Mouse (Mus musculus) CH12.LX (cell line): Measurements from ENCODE around the gene Nfkbia. TPM values are rescaled to one million over a fixed set of nuclear protein-coding genes. Genes with fewer than 3 reads are reported as not detected.

ENCODE experiments used
- DNase-seq: peaks from one replicate; pipeline ENCODE4 v3.0.0-alpha.2; 2013; ENCODE audit errors: extremely low read depth
- H3K27ac ChIP-seq: 2 replicates; pipeline ENCODE4 v1.5.1; 2012; ENCODE audit warnings: low read depth, mild to moderate bottlenecking, control low read depth, moderate library complexity; ENCODE audit not compliant: insufficient read depth
- H3K27me3 ChIP-seq: replicated peaks from 2 replicates; pipeline ENCODE3; 2012; ENCODE audit warnings: inconsistent platforms
- H3K36me3 ChIP-seq, 2 experiments: replicated peaks in 1 of 2; 2 replicates each; pipeline versions ENCODE3 to v1.6.1; 2012; ENCODE audit warnings: inconsistent platforms in 1 of 2, low read length in 1 of 2, mild to moderate bottlenecking in 1 of 2, mixed read lengths in 1 of 2, moderate library complexity in 1 of 2; ENCODE audit not compliant: control insufficient read depth in 1 of 2, insufficient read depth in 1 of 2
- H3K4me1 ChIP-seq, 2 experiments: 2 replicates each; pipeline ENCODE4 v1.6.1; 2012; ENCODE audit warnings: inconsistent platforms in 1 of 2, moderate library complexity in 1 of 2; ENCODE audit not compliant: insufficient read depth in 2 of 2, control insufficient read depth in 1 of 2
- H3K4me2 ChIP-seq: 2 replicates; pipeline ENCODE4 v1.6.1; 2012; ENCODE audit warnings: low read depth, mild to moderate bottlenecking, control low read depth; ENCODE audit not compliant: poor library complexity, insufficient read depth, severe bottlenecking
- H3K4me3 ChIP-seq, 3 experiments: fragments of 150-350 bp in 1 of 3; sonication (generic) in 1 of 3; replicated peaks in 1 of 3; 2 replicates each; pipeline versions ENCODE3 to v1.5.1; 2011 to 2012; ENCODE audit warnings: low read depth in 2 of 3, low read length in 2 of 3, mild to moderate bottlenecking in 2 of 3, moderate library complexity in 2 of 3, control low read depth in 1 of 3, improper control_type of control experiment in 1 of 3, inconsistent platforms in 1 of 3, mixed read lengths in 1 of 3; ENCODE audit not compliant: poor library complexity in 1 of 3
- H3K79me2 ChIP-seq: replicated peaks from 2 replicates; pipeline ENCODE4 v1.6.1; 2012; ENCODE audit warnings: mild to moderate bottlenecking, moderate library complexity; ENCODE audit not compliant: control insufficient read depth, poor library complexity, insufficient read depth, severe bottlenecking; ENCODE audit errors: extremely low read depth
- H3K9ac ChIP-seq: 2 replicates; pipeline ENCODE4 v1.6.1; 2012; ENCODE audit warnings: low read depth, mild to moderate bottlenecking, control low read depth, moderate library complexity; ENCODE audit not compliant: insufficient read depth
- H3K9me3 ChIP-seq: replicated peaks from 2 replicates; pipeline ENCODE3; 2012; ENCODE audit warnings: low read length, inconsistent platforms, mixed read lengths
- BHLHE40 ChIP-seq: IDR thresholded peaks from 2 replicates; pipeline ENCODE4 v1.6.1; 2011; ENCODE audit warnings: mild to moderate bottlenecking, low read depth, low read length, improper control_type of control experiment
- CHD1 ChIP-seq: IDR thresholded peaks from 2 replicates; pipeline ENCODE4 v1.6.1; 2012; ENCODE audit warnings: low read depth, low read length, improper control_type of control experiment, inconsistent platforms
- CHD2 ChIP-seq: IDR thresholded peaks from 2 replicates; pipeline ENCODE4 v1.6.1; 2011; ENCODE audit warnings: low read length, improper control_type of control experiment
- CTCF ChIP-seq, 2 experiments: IDR thresholded peaks in 1 of 2; conservative IDR thresholded peaks in 1 of 2; 2 replicates each; pipeline ENCODE4 v1.5.1; 2011 to 2012; ENCODE audit warnings: low read depth in 2 of 2, low read length in 2 of 2, improper control_type of control experiment in 1 of 2, inconsistent platforms in 1 of 2, mild to moderate bottlenecking in 1 of 2, moderate library complexity in 1 of 2
- E2F4 ChIP-seq: IDR thresholded peaks from 2 replicates; pipeline ENCODE4 v1.6.1; 2011; ENCODE audit warnings: low read depth, low read length, improper control_type of control experiment; ENCODE audit not compliant: insufficient replicate concordance
- EP300 ChIP-seq: IDR thresholded peaks from 2 replicates; pipeline ENCODE4 v1.6.1; 2011; ENCODE audit warnings: low read length, improper control_type of control experiment
- ETS1 ChIP-seq: conservative IDR thresholded peaks from 2 replicates; pipeline ENCODE4 v1.6.1; 2012; ENCODE audit warnings: low read depth, mild to moderate bottlenecking, inconsistent platforms, low read length, improper control_type of control experiment, moderate library complexity
- HCFC1 ChIP-seq: IDR thresholded peaks from 2 replicates; pipeline ENCODE4 v1.6.1; 2012; ENCODE audit warnings: low read depth, mild to moderate bottlenecking, inconsistent platforms, low read length, improper control_type of control experiment
- IRF4 ChIP-seq: IDR thresholded peaks from 2 replicates; pipeline ENCODE4 v1.6.1; 2014; ENCODE audit warnings: low read depth, mild to moderate bottlenecking, inconsistent platforms, low read length, improper control_type of control experiment
- JUND ChIP-seq: conservative IDR thresholded peaks from 2 replicates; pipeline ENCODE4 v1.6.1; 2011; ENCODE audit warnings: low read depth, low read length, improper control_type of control experiment
- KAT2A ChIP-seq: IDR thresholded peaks from 2 replicates; pipeline ENCODE4 v1.6.1; 2012; ENCODE audit warnings: low read length, improper control_type of control experiment, inconsistent platforms; ENCODE audit not compliant: insufficient replicate concordance
- MAFK ChIP-seq: IDR thresholded peaks from 2 replicates; pipeline ENCODE4 v1.6.1; 2011; ENCODE audit warnings: low read length, improper control_type of control experiment; ENCODE audit not compliant: insufficient replicate concordance
- MAZ ChIP-seq: IDR thresholded peaks from 2 replicates; pipeline ENCODE4 v1.6.1; 2012; ENCODE audit warnings: low read depth, mild to moderate bottlenecking, inconsistent platforms, low read length, improper control_type of control experiment, moderate library complexity
- MEF2A ChIP-seq: IDR thresholded peaks from 2 replicates; pipeline ENCODE4 v1.6.1; 2014; ENCODE audit warnings: low read depth, mild to moderate bottlenecking, inconsistent platforms, low read length, improper control_type of control experiment, borderline replicate concordance
- MXI1 ChIP-seq: IDR thresholded peaks from 2 replicates; pipeline ENCODE4 v1.6.1; 2011; ENCODE audit warnings: mild to moderate bottlenecking, low read depth, low read length, improper control_type of control experiment
- MYC ChIP-seq: IDR thresholded peaks from 2 replicates; pipeline ENCODE4 v1.6.1; 2011; ENCODE audit warnings: low read depth, mild to moderate bottlenecking, improper control_type of control experiment, low read length
- NELFE ChIP-seq: IDR thresholded peaks from 2 replicates; pipeline ENCODE4 v1.6.1; 2011; ENCODE audit warnings: low read depth, low read length, improper control_type of control experiment
- NRF1 ChIP-seq: IDR thresholded peaks from 2 replicates; pipeline ENCODE4 v1.6.1; 2014; ENCODE audit warnings: low read depth, mild to moderate bottlenecking, inconsistent platforms, low read length, improper control_type of control experiment, moderate library complexity
- PAX5 ChIP-seq: IDR thresholded peaks from 2 replicates; pipeline ENCODE4 v1.6.1; 2012; ENCODE audit warnings: low read length, inconsistent platforms, mixed read lengths
- RAD21 ChIP-seq: IDR thresholded peaks from 2 replicates; pipeline ENCODE4 v1.6.1; 2011; ENCODE audit warnings: low read depth, mild to moderate bottlenecking, low read length, improper control_type of control experiment, moderate library complexity
- RCOR1 ChIP-seq: conservative IDR thresholded peaks from 2 replicates; pipeline ENCODE4 v1.6.1; 2012; ENCODE audit warnings: low read depth, mild to moderate bottlenecking, inconsistent platforms, low read length, improper control_type of control experiment
- SIN3A ChIP-seq: IDR thresholded peaks from 2 replicates; pipeline ENCODE4 v1.6.1; 2012; ENCODE audit warnings: low read length, improper control_type of control experiment, inconsistent platforms
- TBP ChIP-seq: conservative IDR thresholded peaks from 2 replicates; pipeline ENCODE4 v1.6.1; 2011; ENCODE audit warnings: low read depth, low read length, improper control_type of control experiment
- TCF12 ChIP-seq: IDR thresholded peaks from 2 replicates; pipeline ENCODE4 v1.6.1; 2014; ENCODE audit warnings: low read depth, mild to moderate bottlenecking, inconsistent platforms, low read length, improper control_type of control experiment
- USF1 ChIP-seq: IDR thresholded peaks from 2 replicates; pipeline ENCODE4 v1.6.1; 2014; ENCODE audit warnings: low read depth, mild to moderate bottlenecking, inconsistent platforms, low read length, improper control_type of control experiment
- ZKSCAN1 ChIP-seq: IDR thresholded peaks from 2 replicates; pipeline ENCODE4 v1.6.1; 2012; ENCODE audit warnings: low read depth, inconsistent platforms, low read length, improper control_type of control experiment, borderline replicate concordance
- ZMIZ1 ChIP-seq: IDR thresholded peaks from 2 replicates; pipeline ENCODE4 v1.6.1; 2012; ENCODE audit warnings: low read depth, mild to moderate bottlenecking, inconsistent platforms, low read length, improper control_type of control experiment
- ZNF384 ChIP-seq: IDR thresholded peaks from 2 replicates; pipeline ENCODE4 v1.6.1; 2012; ENCODE audit warnings: low read depth, low read length, improper control_type of control experiment, inconsistent platforms
- dilution Hi-C: fragments of 300-500 bp; cut with MboI; formaldehyde crosslinking; loops from 2 replicates; pipeline ENCODE4 v1.14.3; 2020; ENCODE audit warnings: low sequenced_read_pairs; ENCODE audit not compliant: extremely low pct_unique_long_range_greater_than_20kb, extremely low pct_ligation_motif_present
- in situ Hi-C: fragments of 300-500 bp; cut with MboI; formaldehyde crosslinking; loops from 3 replicates; pipeline ENCODE4 v1.14.3; 2019; ENCODE audit warnings: low sequenced_read_pairs, low pct_ligation_motif_present, low pct_unique_long_range_greater_than_20kb, mixed read lengths
- polyA plus RNA-seq: library from polyadenylated mRNA; unstranded; fragments of >175 nt; gene quantifications from 2 replicates; pipeline ENCODE4 v1.2.1, GENCODE M21; 2012; ENCODE audit warnings: low read depth; ENCODE audit not compliant: insufficient read length
- total RNA-seq, 2 experiments: library from RNA; depleted of rRNA; stranded (reverse); fragments of 300-350 nt in 1 of 2; fragments of >200 nt in 1 of 2; gene quantifications; 2 replicates each; pipeline ENCODE4 v1.2.3; 2012 to 2014

The Nfkbia gene
- total and polyA plus RNA-seq, 3 experiments, result 143 to 702 (median 178) TPM

DNA sequence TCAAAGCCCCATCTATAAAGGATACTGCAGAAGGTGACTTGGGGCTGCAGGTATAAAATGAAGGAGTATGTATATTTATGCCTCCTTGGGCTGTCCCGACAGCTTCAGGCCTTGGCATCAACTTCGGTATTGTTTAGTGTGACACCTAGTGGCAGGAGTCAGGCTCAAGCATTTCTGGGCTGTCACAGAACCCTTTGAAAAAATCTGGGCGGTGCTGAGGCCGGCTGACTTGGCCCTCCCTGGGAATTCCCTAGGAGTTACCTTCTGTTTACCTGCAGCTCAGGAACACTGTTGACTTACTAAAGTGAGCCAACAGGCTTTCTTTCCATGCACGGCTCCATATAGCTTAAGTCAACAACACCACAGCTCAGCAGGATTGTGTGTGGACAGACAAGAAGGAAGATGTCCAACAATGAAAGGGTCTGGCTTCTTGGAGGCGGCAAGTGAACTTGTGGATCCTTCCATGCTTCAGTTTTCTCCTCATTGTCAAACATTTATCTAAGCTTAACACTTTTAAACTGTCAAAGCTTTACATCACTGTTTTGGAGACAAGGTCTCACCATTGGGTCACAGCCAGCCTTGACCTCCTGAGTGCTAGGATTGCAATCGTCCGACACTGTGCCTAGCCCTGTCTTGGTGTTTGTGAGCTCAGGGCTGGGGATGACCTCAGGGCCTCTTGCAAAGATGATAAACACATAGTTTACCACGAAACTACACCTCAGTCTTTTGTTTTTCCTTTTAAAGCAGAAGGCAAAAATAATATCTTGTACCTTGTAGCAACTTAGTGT, 2.9 kb upstream of the Nfkbia start (continued):
- no peak for TF ChIP-seq USF1
- peak; percentile 44; the same call in 1 of the 2 replicates for TF ChIP-seq MEF2A
- TF ChIP-seq CHD1, result no peak
- no peak for TF ChIP-seq ZKSCAN1
- TF ChIP-seq HCFC1, result no peak
- no peak for TF ChIP-seq EP300
- peak; percentile 84 for TF ChIP-seq ZNF384
- TF ChIP-seq MXI1, result no peak
- TF ChIP-seq NRF1, result no peak
- TF ChIP-seq PAX5, result no peak
- no peak for TF ChIP-seq CHD2
- TF ChIP-seq RCOR1, result no peak
- 0 out of 2 replicates have a peak, but pooled peaks have one; percentile 31 for TF ChIP-seq NELFE
- peak; percentile 93 for TF ChIP-seq RAD21

DNA sequence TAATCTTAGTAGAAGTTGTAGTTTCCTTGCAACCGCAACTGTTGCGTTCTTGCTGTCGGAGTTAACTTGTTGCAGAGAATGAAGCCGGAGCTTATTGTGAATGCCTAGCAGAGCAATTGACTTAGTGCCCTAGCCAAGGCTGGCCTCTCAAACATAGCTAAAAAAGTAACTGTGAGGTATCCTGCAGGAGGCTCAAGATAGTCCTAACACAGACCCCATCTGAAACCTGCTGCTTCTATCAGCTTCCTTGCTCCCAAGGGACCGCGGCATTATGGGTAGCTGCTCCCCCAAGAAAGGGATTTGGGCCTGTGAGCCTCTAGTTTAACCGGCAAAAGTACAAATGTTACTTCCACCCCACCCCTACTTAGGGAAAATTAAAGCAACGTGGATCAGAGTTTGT, 934 bp upstream of the Nfkbia start:
- peaks cover 30 to 32% of the 10 kb centered on the region in 2 experiments for H3K36me3 ChIP-seq
- in situ Hi-C loops (loop anchor here (5.0 to 10.0 kb wide), 2 partner anchors 51 to 109 kb away; partner anchors contain the start of gene Psma6), dilution Hi-C loops (no loop called here)
- DNase-seq, result no peak
- peak overlapping the region; percentile 86 for H3K27ac ChIP-seq
- H3K9ac ChIP-seq, result peak overlapping the region; percentile 81
- peaks cover 5 to 50% of the 10 kb centered on the region in 2 experiments; a peak in 3 of 4 replicates for H3K4me1 ChIP-seq
- no peaks in the 10 kb centered on the region for H3K9me3 ChIP-seq
- peaks cover 30% of the 10 kb centered on the region for H3K79me2 ChIP-seq
- H3K27me3 ChIP-seq, result no peaks in the 10 kb centered on the region
- peak overlapping the region; percentile 44 to 81 (median 55) for H3K4me3 ChIP-seq
- TF ChIP-seq CHD2 (0 out of 2 replicates have a peak, but pooled peaks have one; percentile 20), ETS1 (0 out of 2 replicates have a peak, but pooled peaks have one; percentile 9), RAD21 (no peak), ZKSCAN1 (no peak), CHD1 (no peak), TCF12 (0 out of 2 replicates have a peak, but pooled peaks have one; percentile 10)
- H3K4me2 ChIP-seq, result peak overlapping the region; percentile 91

DNA sequence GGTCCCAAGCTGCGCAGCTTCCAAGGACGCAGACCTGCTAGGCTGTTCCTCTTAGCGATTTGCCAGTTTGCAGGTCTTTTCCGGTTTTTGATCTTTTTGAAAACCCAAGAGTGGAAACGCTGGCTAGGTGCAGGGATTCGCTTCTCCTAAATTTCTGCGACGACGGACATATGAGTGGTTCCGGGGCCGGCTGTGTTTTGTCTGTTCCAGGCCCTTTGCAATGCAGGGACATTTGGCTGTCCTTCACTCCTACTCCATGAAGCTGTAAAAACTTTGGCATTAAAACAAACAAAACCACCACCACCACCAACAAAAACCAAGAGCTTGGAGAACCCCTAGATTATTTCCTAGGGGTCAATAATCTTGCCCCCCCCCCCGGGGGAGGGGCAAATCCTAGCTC, 494 bp upstream of the Nfkbia start:
- DNase-seq, result no peak
- in situ Hi-C loops, result loop anchor here (5.0 to 10.0 kb wide), 2 partner anchors 51 to 108 kb away; partner anchors contain the start of gene Psma6
- Histone ChIP-seq H3K36me3 (peaks cover 34 to 36% of the 10 kb centered on the region in 2 experiments), H3K4me1 (peaks cover 8 to 50% of the 10 kb centered on the region in 2 experiments; a peak in 3 of 4 replicates), H3K27ac (peak overlapping the region; percentile 86), H3K4me3 (peak overlapping the region; percentile 44 to 81 (median 55)), H3K9ac (peak overlapping the region; percentile 81), H3K79me2 (peaks cover 30% of the 10 kb centered on the region), H3K27me3 (no peaks in the 10 kb centered on the region), H3K9me3 (no peaks in the 10 kb centered on the region), H3K4me2 (peak overlapping the region; percentile 91)
- dilution Hi-C loops, result no loop called here
- TF ChIP-seq MAFK (no peak), MAZ (no peak), JUND (no peak), E2F4 (no peak), ZMIZ1 (no peak), ZKSCAN1 (no peak), HCFC1 (no peak), TBP (no peak), ETS1 (no peak), CTCF (conservative IDR thresholded peaks at IDR 0.05 in 1 of 2, IDR thresholded peaks at IDR 0.05 in 1 of 2; ENCODE audit: low read depth in 2 of 2, low read length in 2 of 2) (no peak), MYC (no peak; the same call in 1 of the 2 replicates), IRF4 (no peak), KAT2A (no peak), BHLHE40 (no peak), EP300 (no peak), SIN3A (no peak), PAX5 (no peak), NELFE (no peak), NRF1 (no peak)
